Mouse (Mus musculus) embryo, embryonic 11 days (tissue): Measurements from ENCODE around the gene Gm20873.
"Not testable (repeated sequence)": the region's sequence is repeated elsewhere in the genome, so short reads cannot be mapped to it uniquely, and the experiment has no call there.

Experiments
- DNase-seq: peaks from one replicate; pipeline ENCODE4 v3.0.0-alpha.2; 2015

Gene Gm20873

GRCm38 (mm10) chrY:6266798-6267197 lies at the start of gene Gm20873:
Gene Gm20873, plus strand, starts transcription at chrY:6267098.
- not testable (repeated sequence) for DNase-seq

GRCm38 (mm10) chrY:6237895-6238294 lies 29.0 kb upstream of the Gm20873 start, which contains the start of gene Gm21746:
Gene Gm21746, minus strand, starts transcription at chrY:6237995.
- DNase-seq, result not testable (repeated sequence)
